Mouse (Mus musculus) adipocyte (in vitro differentiated cells): ENCODE measurements at regions not wholly inside any gene's neighbourhood (a gene's known extent, or its start where the extent isn't known, plus 50 kb on each side); places are given as distances from the start of the nearest gene placed in this dataset.

Source experiments
- DNase-seq: peaks from one replicate; pipeline ENCODE4 v3.0.0-alpha.2; 2016; ENCODE audit warnings: low spot score

DNA sequence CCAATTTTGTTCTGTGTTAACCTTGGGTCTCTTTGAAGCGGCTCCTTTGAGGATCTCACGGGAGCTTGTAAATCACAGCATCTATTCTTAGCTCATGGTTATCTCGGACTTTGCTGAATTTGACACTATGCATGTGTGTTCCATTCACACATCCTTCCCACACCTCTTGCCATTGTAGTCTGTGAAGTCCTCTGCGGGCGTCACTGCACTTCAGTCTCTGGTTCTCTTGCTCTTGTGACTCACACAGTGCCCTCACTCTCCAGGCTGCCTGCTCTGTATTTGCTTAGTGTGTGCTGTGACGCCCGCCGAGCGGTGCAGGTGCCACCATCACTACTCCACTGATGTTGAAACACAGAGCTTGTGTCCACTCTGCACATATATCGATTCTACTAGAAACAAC is 1271.2 kb downstream of the Synb start:
- no peak for DNase-seq

- DNase-seq = no peak
These were observed 1272.9 kb downstream of the Synb start for GRCm38 (mm10) chr14:68021240-68021639.

- no peak for DNase-seq
These were observed 1273.3 kb downstream of the Synb start for GRCm38 (mm10) chr14:68020769-68021168.

DNA sequence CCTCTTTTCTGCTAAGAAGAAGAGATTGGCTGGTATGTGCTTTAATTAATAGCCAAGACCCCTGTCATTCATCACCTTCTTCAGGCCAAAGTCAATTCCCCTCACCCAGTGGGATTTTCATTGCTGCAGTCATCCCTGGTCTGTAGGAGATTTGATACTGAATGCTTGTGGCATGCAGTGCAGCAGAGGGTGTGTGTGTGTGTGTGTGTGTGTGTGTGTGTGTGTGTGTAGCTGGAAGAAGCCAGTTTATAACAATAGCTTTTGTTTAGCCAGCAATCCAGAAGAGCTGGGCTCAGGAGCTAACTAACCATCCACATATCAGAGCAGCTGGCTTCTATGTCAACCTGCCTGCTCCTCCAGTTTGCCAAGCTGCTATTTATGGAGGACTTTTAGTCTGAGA is 1275.4 kb downstream of the Synb start:
- DNase-seq = no peak

DNA sequence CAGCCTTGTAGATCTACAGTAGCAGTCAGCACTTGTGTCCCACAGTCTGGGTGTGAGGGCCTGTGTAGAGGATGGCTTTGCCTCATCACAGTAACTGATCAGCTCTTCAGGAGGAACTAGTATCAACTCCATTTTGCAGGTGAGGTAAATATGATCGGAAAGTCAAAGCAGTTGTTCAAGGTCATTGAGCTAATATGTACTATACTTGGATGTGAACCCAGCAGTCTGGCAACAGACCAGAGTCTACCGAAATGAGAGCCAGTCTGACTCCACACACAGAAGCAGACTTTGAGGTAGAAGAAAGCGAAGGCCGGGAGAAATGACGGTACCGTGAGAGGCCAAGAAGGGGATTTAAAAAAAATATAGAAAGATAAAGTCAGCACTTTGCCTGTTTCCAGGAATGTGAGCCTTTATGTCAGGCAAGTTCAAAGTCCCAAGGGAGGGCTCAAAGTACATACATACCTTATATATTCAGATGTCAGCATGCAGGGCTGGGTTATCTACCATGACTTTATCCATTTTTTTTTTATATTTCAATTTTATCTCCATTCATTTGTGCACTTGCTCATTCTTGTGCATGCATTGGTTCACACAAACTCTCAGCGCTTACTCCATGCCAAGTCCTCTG is 1297.2 kb downstream of the Synb start:
- no peak for DNase-seq

DNA sequence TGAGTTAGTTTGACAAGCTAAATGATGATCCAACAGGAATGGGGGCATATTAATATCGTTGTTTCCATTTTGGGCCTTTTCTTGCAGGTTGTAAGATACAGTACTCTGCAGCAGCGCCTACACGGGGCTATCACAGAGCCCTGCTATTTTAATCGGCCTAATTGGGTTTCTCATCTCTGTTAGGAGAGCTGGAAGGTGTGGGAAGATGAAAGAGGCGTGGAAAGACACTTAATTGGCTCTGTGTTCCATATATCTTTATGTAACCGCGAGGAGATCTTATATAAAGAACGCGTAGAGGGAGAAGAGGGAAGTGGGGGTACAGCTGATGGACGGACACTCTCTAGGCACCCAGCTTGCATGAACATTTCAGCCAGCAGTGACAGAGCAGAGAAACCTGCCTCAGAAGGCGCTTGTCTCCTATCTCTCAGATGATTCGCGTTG is 1300.5 kb downstream of the Synb start:
- DNase-seq = no peak

- peak; percentile 70 for DNase-seq
These were observed 1301.0 kb downstream of the Synb start for GRCm38 (mm10) chr14:67993142-67993541.

GRCm38 (mm10) chr14:67992088-67992487 is 1302.0 kb downstream of the Synb start:
- no peak for DNase-seq

GRCm38 (mm10) chr14:67990271-67990670 is 1303.8 kb downstream of the Synb start:
- DNase-seq = no peak
